Mouse (Mus musculus): ENCODE results near the gene Ppm1k. TPM values are rescaled to one million over a fixed set of nuclear protein-coding genes. Genes with fewer than 3 reads are reported as not detected.
"Not testable (repeated sequence)": the region's sequence is repeated elsewhere in the genome, so short reads cannot be mapped to it uniquely, and the experiment has no call there.

Gene Ppm1k
- total RNA-seq, 2 experiments from 2014 or later = 36.2 to 43.8 TPM

DNA sequence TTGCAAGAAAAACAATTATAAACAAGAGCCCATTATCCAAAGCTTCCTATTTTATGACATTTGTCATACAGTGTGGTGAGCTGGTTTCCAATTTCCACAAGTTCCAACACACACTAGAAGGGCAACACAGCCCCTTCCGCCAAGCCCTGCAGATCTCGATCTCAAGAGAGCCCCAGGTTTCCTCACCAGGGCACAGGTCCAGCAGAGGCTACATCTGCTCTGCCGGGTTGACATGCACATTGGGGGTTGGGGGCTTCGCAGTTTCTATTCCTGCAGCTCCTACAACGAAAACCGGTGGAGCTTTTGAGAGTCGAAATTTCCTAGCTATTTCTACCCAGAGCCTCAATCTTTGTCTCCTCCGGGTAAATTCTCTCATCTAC lies 1.0 kb downstream of the Ppm1k start:
- intact Hi-C loops (cut with DNase I) = loop anchor here (10.0 kb wide), 3 partner anchors 171 to 819 kb away; partner anchors contain the start of genes Avl9, Lancl2, Nt5c3 and Vmn1r4
- peak; percentile 31 to 36 for DNase-seq

DNA sequence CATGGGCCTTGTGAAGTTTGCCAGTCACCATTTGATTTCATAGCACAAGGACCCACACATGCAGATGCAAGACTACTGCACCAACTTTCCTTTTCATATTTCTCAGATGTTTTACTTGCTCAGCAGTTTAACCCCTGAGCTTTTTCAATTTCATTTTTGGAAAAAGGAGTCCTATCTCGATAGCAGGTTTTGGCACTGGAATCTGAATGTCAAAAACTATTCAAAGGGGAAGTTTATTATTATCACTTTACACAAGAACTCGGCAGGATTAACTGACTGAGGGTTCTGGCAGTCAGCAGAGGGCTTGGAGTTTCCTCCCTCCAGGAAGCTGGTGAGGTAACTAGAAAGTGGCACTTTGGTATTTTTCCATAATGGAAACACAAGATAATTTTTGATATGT lies 1.9 kb downstream of the Ppm1k start:
- intact Hi-C loops (cut with DNase I) = loop anchor here (10.0 kb wide), 3 partner anchors 171 to 819 kb away; partner anchors contain the start of genes Avl9, Lancl2, Nt5c3 and Vmn1r4

DNA sequence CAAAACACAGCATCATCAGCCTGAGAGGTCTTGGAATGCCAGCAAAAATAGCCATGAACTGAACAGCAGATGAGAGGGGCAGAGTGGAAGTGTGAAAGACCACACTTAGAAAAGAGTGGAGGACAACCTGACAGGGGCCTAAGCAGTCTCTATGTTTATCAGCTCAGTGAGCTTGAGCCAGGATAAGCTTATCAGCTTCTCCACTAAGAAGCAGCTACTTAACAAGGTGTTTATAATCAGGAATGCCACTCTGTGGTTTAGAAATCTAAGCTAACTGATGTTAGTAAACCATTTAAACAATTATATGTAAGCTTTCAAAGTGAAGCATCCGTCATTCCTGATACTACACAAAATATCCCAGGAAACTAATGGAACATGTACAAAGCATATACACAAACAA lies 3.2 kb downstream of the Ppm1k start:
- DNase-seq = no peak
- intact Hi-C loops (cut with DNase I) = loop anchor here (10.0 kb wide), 3 partner anchors 173 to 817 kb away; partner anchors contain the start of genes Avl9, Lancl2, Nt5c3 and Vmn1r4

More for the DNA sequence above, 1.9 kb downstream of the Ppm1k start:
- DNase-seq = no peak

DNA sequence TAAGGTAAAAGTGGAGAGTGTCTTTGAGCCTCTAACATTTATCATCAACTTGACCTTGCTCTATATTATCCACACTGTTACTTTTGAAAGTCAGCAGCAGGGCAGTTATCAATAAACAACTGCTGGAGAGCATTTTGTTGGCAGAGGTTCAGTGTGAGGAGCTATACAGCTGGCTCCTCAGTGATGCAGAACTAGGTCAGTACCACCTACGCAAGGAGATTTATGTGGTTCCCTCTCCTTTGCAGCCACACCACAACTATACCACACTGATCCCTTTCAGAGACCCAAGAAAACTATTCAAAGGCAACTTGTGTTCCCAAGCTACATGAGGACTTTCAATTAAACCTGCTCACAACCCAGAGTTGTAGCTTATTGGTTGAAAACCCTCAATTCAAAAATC lies 3.8 kb downstream of the Ppm1k start:
- intact Hi-C loops (cut with DNase I) = loop anchor here (10.0 kb wide), 3 partner anchors 173 to 817 kb away; partner anchors contain the start of genes Avl9, Lancl2, Nt5c3 and Vmn1r4

DNA sequence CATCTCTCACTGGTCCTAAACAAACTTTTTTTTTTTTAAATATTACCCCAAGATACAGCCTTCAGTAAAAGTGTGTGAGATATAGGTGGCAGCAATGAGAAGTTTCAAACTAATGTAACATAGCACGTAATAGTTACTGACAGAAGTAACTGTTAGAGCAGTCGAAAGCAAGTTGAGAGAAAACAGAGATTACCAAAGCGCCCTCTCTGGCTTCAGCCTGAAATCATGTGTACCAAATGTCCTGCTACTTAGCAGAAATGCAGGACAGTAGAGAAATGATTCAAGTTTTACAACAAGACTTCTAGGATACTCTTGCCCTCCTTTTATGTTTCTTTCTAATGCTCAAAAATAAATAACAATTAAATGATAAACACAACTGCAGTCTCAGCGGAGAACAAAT lies 4.3 kb downstream of the Ppm1k start:
- intact Hi-C loops (cut with DNase I) = loop anchor here (10.0 kb wide), 3 partner anchors 174 to 816 kb away; partner anchors contain the start of genes Avl9, Lancl2, Nt5c3 and Vmn1r4
- DNase-seq = no peak

More for the DNA sequence above, 3.8 kb downstream of the Ppm1k start:
- no peak for DNase-seq

DNA sequence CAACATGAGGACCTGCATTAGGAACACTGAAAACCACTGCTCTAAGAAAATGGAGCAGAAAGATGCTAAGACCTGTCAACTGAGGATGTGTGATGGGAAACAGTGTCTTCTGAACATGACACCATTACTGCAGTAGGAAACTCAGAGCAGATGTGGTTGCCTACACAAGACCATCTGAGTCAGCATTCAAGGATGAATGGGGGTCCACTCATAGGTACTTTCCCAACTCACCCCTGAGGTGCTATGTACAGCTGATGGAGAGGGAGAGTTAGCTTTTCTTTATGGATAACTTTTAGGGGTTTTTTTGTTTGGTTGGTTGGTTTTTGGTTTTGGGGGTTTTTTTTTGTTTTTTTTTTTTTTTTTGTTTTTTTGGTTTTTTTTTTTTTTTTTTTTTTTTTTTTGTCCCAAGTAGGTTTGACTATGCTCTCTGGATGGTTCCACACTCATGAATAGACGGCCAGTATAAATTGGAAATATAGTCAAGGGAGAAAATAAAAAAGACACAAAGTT lies 5.9 kb downstream of the Ppm1k start:
- no peak for DNase-seq
- intact Hi-C loops (cut with DNase I) = no loop called here

DNA sequence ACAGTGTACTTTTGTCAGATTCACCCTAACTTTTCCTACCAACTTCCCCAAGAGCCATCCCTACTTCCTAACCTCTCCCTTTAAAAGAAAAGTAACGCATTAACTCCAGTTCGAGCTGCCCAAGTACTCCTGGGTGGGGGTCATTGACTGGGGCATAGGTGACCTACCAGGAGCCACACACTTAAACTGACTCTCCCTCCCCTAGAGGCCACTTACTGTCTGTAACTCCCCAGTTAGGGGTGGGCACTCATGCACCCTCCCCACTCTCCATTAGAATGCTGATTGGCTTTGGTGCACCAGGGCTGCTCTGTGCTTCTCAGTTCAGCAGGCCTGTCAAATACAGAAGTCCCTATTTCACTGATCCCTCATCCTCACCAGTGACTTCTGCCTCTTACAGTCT lies 8.3 kb downstream of the Ppm1k start:
- intact Hi-C loops (cut with DNase I) = no loop called here
- no peak for DNase-seq

DNA sequence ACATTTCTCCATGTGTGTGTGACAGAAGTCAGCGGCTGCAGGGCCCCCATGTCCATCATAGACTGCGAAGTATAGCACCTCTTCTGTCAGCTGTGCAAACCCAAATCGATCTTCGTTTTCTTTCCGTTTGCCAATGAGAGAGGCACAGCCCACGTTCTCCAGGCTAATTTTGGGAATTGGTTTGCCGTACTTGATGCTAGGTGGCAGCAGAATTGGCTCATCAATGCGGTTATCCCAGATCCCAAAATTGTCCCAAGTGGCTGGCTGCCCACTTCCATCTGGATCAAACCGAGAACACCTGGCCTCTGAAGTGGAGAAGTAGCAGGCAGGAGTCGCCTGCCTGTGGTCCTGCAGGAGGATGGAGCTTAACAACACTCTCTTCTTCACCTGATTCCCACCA lies 10.5 kb downstream of the Ppm1k start:
- intact Hi-C loops (cut with DNase I) = no loop called here
- DNase-seq = no peak

DNA sequence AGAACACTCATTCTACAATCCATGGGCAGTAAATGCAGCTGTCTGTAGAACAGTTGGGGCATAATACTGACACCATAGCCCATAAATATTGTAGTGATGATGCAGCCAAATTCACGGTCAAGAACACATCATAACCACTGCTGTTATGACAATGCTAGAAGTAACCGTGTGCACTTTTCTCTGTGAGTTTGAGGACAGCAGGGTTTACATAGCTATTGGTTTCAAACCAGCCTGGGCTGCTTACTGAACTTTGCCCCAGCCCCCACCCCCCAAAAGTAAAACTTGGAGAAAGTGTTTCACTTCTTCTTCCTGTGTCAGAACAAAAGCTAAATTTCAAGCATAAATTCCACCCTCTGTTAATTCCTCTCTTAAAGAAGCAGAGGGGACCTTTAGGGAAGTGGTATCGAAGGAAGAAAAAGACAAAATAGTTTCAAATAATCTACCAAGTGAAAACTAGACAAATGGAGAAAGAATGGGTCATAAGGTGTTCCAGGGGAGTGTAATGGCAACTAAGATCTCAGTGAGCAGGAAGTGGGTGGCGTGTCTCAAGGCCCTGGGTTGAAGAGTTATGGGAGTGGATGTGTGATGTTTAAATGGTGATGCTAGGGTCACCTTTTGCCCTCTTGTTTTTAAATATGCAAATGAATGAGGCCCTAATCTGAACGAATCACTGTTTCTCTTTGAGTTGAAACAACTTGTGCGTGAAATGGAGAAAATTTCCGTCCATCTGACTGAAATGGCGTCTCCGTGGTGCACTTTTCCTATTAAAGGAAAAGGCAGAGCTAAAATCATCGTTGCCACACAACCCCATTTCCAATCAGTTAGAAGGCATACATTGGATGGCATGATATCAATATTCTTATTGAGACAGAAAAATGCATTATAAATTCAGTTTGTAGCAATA lies 14.3 kb downstream of the Ppm1k start:
- DNase-seq = no peak
- intact Hi-C loops (cut with DNase I) = no loop called here

DNA sequence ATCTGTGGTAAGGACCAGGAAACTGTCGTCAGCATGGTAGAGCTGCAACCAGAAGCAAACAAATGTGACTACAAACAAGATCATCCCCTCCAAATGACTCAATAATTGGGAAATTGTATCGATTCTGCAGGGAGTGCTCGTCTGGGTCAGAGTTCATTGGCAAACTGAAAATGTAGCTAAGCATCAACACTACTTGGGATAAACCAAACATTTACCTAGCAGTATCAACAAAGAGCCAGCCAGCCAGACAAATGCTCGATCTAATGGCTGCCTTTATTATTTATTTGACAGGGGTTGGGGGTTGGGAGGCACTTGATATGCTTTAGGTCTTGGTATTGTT lies 21.3 kb downstream of the Ppm1k start:
- intact Hi-C loops (cut with DNase I) = no loop called here
- DNase-seq = no peak

DNA sequence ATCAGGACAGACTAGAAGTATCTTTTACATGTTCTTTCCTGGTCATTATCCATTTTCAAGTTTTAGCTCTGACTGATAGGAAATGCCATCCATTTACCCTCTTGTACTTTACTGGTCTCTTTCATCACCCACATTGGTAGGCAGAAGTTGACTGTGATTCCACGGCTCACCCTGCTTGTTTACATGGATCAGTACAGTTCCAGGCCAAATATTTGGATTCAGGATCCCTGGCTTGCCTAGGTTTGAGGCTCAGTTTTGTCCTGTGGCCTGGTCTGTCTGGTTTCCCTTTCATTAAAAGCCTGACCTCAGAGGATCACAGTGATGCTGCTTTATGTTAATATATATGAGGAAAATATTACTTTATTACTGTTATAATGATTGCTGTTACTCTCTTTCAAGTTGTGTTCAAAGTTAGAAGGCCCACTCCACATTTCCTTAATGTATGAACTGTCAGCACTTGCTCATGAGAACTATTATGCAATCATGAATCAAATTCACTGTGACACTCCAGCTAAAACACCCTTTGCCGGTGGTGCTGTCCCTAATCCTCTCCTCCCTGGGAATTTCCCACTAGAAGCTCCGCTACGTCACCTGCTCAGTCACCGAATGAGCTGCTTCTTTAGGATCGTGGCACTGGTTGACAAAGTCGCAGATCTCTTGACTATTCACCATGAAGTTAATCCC lies 21.8 kb downstream of the Ppm1k start:
- intact Hi-C loops (cut with DNase I) = no loop called here
- no peak for DNase-seq

DNA sequence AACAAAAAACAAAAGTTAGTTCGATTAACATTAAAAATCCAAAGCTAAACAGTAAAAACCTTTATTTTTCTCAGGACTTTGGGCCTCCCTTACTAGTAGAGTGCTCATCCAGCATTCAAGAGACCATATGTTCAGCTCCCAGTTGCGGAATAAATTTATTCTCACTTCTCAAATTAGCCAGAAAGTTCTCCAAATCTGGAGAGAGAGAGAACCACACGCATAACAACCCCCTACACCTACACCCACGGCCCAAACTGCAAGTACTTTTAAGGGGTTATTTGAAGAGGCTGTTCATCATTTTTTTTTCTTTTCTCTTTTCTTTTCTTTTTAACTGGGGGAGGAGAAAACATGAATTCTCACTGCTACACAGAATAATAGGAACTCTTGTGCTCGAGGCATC lies 23.4 kb downstream of the Ppm1k start:
- DNase-seq = no peak
- intact Hi-C loops (cut with DNase I) = no loop called here

DNA sequence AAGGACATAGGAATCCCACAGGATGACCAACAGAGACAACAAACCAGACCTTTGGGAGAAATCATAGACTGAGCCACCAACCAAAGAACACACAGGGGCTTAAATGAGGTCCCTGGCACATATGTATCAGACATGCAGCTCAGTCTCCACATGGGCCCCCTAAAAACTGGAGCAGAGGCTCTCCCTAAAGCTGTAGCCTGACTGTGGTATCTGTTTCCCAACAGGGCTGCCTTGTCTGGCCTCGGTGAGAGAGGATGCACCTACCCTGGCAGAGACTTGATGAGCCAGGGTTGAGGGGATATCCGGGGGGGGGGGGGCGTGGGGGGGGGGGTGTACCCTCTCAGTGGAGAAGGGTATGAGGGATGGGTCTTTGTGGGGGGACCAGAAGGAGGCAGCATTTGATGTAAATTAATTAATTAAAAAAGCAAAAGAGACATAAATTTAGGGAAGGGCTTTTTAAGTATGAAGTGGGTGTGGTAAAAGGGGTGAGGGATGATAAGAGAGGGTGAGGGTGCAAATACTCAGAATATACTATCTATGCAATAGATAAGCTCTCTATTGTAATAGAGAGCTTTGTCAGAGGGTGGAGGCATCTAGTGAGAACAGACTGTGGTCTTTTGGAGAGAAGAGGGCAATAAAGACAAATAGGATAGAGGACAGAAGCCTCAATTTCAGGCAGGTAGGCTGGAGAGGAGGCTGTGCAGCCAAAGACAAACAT lies 31.4 kb downstream of the Ppm1k start:
- intact Hi-C loops (cut with DNase I) = no loop called here
- no peak for DNase-seq

DNA sequence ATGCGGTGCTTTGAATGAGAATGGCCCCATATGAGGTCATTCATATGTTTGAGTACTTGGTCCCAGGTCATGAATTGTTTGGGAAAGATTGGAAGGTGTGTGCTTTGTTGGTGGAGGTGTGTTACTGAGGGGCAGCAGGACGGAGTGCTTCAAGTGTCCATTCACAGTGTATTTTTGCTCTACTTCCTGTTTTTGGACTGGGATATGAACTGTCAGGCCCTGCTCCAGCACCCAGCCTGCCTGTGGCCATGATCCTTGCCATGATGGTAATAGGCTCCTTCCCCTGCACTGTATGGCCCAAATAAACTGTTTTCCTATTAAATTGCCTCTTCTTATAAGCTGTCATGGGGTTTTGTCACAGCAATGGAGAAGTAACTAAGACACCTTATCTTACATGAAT lies 36.1 kb downstream of the Ppm1k start:
- intact Hi-C loops (cut with DNase I) = no loop called here
- DNase-seq = no peak

DNA sequence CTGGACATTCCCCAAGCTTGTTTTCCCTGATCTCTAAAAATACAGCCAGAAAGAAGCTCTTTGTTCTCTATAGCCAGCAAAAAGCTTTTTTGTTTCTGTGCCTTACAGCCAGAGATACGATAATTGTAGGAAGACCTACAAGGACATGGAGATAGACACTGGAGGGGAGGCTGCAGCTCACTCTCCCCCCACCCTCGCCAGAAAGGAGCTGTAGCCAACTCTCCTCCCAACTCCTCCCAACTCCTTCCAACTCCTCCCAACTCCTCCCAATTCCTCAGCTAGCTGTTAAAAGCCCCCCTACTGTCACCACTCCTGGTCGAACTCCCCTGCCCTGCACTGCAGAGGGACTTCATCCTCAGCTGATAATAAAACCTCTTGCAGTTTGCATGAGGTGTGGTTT lies 67.1 kb downstream of the Ppm1k start:
- intact Hi-C loops (cut with DNase I); DNase-seq: not testable (repeated sequence)

Other genes starting within 250 kb of the Ppm1k start
- gene Vmn1r16, start 206.0 kb downstream of the Ppm1k start, total RNA-seq (2021) = not detected
- not detected for gene Vmn1r17, start 171.7 kb downstream of the Ppm1k start, total RNA-seq (2021)
- not detected for gene Vmn1r18, start 139.7 kb downstream of the Ppm1k start, total RNA-seq (2021)
- gene Vmn1r19, start 131.7 kb downstream of the Ppm1k start, total RNA-seq (2021) = not detected
- not detected for gene Vmn1r20, start 106.5 kb downstream of the Ppm1k start, total RNA-seq (2021)
- 1 to 10 TPM; 2.4 TPM for gene Herc6, start 45.5 kb upstream of the Ppm1k start, total RNA-seq (2021)
- gene Pyurf, start 156.6 kb upstream of the Ppm1k start, total RNA-seq (2021) = 10 to 100 TPM; 19.4 to 22.2 TPM
- gene Lancl2, start 167.1 kb upstream of the Ppm1k start, total RNA-seq (2021) = 10 to 100 TPM; 13.0 to 15.2 TPM

Data from heart, postnatal 14 days (tissue).